Mouse (Mus musculus) testis, adult 2 months (tissue): ENCODE results near the gene Tmod3.

Experiments
- CTCF ChIP-seq: fragments of 200-500 bp; IDR thresholded peaks from 2 replicates; pipeline ENCODE4 v1.5.1; 2012; ENCODE audit warnings: low read depth, mild to moderate bottlenecking, inconsistent platforms, low read length, moderate library complexity; ENCODE audit not compliant: control insufficient read depth, insufficient read depth, insufficient replicate concordance
- POLR2A ChIP-seq: fragments of 200-500 bp; IDR thresholded peaks from 2 replicates; pipeline ENCODE4 v1.6.1; 2012; ENCODE audit warnings: low read depth, mild to moderate bottlenecking, inconsistent platforms, low read length, moderate library complexity; ENCODE audit not compliant: control insufficient read depth

- TF ChIP-seq POLR2A, result no peak
- TF ChIP-seq CTCF, result no peak
Measured at GRCm38 (mm10) chr9:75480536-75481075, 78.9 kb downstream of the Tmod3 start.
